Mouse (Mus musculus): ENCODE data around the gene Cd300lb.
"Not testable (repeated sequence)": the region's sequence is repeated elsewhere in the genome, so short reads cannot be mapped to it uniquely, and the experiment has no call there.

Gene Cd300lb

DNA sequence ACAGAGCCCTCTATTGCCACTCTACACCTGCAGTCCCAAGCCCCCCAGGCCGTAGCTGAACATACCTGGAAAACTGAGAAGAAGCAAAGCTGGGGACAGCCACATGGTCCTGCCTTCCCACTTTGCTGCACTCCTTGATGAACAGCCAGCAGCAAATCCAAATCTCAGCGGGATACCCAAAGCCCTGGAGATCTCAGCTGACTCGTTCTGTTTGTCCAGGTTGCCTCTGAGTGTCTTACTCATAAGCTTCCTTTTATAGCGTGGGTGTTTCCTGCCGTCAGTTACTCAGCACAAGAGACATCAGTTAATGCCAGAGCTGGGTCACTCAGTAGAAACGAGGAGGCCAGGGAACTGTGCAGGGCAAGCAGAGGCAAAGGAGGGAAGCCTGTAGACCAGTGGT lies at the start of gene Cd300lb:
Gene Cd300lb (minus strand): TSS at position 243 of the 400 bp plus-strand sequence.
- DNase-seq = no peak

DNA sequence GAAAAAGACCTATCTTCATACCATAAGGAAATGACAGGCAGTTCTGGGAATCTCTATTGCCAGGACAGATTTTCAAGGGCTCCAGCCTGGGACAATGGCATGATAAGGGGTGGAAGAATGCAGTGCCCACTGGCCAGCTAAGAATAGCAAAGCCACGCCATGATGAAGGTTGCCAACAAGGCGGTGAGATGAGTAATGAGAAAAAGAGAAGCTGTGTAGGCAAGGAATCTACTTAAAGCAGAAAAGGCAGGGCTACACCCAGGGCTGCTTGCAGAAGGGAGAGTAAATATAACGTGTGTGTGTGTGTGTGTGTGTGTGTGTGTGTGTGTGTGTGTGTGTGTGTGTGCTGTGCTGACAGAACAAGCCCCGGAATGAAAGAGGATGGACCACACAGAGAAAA lies 47.7 kb upstream of the Cd300lb start:
- no peak for DNase-seq

DNA sequence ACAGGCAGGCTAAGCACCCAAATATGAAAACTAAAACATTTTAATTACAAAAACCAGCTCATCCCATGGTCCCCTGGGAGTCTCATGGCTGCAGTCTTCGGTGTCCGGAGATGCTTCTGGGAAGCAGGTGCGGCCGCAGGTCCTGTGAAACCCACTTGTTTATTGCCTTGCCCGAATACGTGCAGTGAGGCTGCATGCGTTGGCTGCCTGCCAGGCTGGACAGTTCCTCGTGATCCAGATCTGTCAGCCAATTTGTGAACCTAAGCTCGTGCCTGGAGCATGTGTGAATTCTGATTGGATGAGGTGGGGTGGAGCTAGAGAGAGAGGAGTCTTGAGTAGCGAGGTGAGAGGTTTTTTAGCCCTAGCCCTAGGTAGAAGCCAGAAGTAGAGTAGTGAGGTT lies 38.5 kb upstream of the Cd300lb start:
- DNase-seq = no peak

DNA sequence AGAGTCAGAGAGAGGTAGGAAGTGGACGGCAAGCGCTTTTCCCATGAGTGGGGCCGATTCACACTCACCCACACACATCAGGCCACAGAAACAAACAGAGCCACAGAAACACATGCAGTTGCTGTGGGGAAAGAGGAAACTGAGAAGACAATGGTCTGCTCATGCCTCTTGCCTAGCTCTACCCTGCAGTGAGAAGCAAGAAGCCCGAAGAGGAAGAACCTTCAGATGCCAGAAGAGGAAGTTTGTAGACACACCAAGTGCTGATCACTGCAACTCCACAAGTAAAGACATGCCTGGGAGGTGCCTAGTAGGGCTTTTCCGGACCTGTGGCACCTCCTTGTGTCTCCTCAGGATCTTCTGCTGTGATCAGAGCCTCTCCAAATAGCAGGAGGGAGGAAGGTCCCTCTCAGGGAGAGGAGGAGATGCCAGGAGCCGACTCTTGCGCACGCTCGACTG lies 34.6 kb upstream of the Cd300lb start, which contains the start of gene Cd300c:
Gene Cd300c (minus strand): TSS at position 406 of the 456 bp plus-strand sequence.
- no peak for DNase-seq

DNA sequence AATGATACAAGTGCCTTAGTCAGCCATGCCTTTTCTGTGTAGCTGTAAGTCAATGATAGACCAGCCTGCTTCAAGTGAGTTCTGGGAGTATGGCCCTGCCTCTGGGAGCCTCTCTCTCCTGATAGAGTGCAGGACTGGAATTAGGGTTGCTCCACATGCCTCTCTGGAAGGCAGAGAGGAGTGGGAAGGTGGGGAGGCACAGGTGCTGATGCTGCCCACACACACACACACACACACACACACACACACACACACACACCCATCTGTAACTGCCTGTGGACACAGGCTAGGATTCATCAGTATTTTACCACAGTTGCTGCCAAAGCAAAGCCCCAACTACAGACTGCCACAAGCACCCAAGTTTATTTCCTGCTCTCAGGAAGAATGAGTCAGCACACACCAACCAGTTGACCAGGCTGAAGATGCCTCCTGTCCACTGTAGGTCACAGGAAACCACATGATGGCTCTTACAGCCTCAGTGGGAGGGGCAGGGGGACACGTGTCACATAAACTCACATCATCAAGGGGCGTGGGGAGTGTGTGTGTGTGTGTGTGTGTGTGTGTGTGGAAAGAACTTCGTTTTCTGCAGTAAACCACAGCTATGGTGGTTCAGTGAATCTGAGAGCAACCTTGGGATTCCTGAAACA lies 31.1 kb upstream of the Cd300lb start:
- no peak for DNase-seq

DNA sequence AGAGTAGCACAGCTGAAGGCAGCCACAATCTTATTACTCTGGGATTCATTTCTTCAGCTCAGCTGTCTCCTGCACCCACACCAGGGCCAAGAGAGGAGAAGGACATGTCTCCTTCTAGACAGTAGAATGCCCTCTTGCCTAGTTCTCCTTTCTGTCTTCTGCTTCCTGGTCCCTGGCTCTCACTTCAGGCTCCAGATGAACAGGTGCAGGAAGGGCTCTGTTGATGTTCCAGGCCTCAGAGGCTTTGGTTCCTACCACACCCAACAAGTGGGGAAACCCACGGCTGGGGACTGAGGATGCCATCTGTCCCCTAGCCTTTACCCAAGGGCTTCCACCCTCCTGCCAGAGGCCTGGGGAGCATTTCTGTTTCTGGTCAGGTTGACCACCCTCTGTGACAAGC lies 26.2 kb upstream of the Cd300lb start:
- no peak for DNase-seq

DNA sequence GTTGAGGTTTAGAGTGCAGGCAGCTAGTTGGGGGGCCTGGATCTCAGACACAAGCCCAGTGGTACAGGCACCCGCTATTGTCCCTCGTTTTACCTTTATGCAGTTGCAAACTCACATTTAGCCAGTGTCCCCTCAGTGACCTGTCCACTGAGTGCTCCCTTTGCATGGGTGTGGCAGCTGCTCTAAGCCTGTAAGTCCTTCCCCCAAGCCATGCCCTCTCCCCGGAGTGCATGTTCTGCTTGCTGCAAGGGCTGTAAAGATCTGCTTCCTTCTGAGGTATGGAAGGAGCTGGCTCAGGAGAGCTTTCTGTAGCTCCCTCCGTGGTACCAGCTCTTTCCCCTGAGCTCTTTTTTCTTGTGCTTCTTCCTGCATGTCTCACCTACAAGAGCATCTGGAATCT lies 595 bp downstream of the Cd300lb start:
- no peak for DNase-seq

DNA sequence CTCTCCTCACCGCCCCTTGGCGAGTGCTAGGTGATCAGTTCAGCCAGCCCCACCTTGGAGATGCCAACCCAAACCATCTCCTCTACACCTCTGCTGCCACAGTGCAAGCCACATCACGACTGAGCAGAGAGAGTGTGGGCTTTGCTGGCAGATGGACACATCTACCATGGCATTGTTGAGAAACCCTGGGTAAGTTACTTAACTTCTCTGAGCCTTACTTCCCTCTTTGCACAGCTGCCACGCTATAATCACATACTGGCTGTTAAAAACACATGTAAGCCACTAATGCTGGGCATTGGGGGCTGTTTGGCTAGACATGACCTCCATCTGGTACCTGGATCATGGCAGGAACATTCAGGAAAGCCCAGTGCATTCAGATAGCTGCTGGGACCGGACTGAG lies 3.1 kb downstream of the Cd300lb start:
- DNase-seq = no peak

DNA sequence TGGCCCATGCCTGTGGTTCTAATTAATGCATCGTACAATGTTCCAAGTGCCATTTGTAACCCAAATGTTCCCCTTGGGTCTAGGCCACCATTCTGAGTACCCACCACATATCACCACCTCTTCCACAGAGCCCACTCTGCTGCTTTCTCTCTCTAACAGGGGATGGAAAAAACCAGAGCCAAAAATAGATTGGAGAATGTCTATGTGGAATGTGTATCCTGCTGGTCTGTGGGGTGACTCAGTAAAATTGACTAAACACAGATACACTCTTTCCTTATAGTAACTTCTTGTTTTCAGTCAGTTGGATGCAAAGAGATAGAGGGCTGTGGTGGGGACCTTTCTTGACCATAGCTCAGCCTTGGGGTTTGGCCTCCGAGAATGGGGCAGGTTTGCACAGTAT lies 4.6 kb downstream of the Cd300lb start:
- DNase-seq = no peak

DNA sequence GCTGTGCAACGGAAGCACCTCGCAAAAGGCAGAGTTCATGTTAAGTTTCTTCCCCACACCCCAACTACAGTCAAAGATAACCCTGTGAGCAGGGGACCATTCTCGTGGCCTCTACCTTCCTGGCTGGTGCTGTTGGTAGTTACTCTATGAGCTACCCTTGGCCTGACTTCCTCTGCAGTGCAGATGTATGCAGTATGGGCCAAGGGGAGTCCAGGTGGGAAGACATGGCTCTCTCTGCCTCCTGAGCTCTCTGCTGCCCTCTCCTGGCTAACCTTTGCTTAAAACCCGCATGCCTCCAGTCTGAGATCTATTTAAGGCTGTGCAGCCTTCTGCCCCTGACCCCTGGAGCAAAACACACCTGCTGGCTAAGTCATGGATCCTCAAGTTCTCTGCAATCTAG lies 10.2 kb downstream of the Cd300lb start:
- peak; percentile 43 for DNase-seq

DNA sequence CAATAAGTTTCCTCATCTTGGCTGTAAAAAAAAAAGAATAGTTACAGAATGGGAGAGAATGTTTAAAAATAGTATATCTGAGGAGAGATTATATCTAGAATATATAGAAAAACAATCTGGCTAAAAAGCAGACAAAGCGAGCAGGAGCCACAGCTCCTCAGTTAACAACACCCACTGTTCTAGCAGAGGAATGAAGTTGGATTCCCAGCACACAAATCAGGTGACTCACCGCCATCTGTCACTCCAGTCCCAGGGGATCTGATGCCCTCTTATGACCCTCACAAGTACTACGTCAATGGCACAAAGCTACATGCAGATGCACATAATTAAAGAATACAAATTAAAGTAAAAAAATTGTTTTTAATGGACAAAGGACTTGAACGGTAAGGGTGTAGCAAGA lies 11.7 kb downstream of the Cd300lb start:
- DNase-seq = no peak

DNA sequence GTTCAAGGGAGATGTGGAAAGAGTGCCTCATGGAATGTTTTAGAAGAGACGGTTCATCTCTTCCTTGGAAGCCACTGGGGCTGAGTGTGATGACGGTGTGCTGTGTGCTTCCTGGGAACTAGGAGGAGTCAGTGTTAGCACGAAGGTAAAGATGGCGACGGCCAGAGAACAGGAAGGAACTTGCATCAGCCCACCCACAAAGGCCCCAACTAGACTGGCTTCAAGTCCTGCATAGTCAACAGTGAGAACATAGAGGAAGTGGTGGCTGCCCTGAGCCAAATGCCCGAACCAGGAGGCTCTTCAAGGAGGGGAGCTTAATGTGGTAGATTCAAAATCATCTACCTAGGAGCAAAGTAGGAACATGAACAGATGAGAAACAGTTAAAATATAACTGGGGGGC lies 17.1 kb downstream of the Cd300lb start:
- no peak for DNase-seq

DNA sequence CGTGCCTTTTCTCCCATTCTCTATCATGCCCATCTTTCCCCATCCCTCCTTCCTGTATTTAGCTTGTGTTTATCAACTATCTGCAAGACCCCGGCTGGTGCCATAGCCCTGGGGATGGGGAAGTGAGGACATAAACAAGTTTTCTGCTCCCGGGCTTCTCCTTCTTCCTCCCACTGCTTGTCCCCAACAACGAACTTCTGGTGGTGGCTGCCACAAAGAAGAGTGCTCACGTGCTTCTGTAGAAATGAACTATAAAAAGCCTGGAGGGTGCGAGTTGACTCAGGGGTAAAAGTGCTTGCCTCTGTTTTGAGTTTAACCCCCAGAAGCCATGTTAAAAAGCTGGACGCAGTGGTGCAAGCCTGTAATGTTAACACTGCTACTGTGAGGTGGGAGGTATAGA lies 19.2 kb downstream of the Cd300lb start:
- DNase-seq = no peak

DNA sequence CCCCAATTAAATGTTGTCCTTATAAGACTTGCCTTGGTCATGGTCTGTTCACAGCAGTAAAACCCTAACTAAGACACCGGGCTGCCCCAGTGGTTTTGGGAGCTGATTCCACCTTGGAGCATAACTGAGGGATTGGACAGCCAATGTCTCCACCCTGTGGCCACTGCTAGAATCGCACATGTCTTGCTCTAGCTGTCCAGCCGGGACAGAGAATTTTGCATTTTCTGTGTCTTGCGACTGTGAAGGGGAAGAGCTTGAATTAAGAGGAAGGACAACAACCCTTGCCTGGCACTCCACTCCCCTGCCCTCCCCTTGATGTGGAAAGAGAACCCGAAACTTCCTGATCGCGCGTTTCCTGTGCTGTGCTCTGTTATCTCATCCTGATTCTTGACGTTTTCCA lies 21.3 kb downstream of the Cd300lb start:
- DNase-seq = peak; percentile 78

DNA sequence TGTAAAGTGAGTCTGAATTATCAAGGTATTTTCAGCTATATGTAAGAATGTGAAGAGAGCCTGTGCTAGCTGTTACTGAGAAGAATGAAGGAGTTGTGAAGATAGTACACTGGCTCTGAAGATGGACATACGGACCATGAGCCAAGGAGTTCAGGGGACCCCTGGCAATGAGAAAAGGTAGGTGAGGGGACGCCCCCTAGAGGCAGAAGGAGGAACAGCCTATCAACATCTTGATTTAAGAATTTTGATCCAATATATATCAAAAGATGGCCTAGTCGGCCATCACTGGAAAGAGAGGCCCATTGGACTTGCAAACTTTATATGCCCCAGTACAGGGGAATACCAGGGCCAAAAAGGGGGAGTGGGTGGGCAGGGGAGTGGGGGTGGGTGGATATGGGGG lies 24.6 kb downstream of the Cd300lb start:
- DNase-seq = not testable (repeated sequence)

DNA sequence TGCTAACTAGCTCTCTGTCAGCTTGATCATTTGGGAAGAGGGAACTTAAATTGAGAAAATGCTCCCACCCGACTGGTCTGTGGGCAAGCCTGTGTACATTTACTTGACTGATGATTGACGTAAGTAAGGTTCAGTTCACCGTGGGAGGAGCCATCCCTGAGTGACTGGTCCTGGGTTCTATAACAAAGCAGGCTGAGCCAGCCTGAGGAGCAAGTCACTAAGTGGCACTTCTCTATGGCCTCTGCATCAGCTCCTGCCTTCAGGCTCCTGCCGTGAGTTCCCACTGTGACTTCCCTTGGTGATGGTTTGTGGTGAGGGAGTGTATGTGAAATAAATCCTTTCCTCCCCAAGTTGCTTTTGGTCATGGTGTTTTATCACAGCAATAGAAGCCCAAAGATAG lies 26.1 kb downstream of the Cd300lb start:
- DNase-seq = no peak

DNA sequence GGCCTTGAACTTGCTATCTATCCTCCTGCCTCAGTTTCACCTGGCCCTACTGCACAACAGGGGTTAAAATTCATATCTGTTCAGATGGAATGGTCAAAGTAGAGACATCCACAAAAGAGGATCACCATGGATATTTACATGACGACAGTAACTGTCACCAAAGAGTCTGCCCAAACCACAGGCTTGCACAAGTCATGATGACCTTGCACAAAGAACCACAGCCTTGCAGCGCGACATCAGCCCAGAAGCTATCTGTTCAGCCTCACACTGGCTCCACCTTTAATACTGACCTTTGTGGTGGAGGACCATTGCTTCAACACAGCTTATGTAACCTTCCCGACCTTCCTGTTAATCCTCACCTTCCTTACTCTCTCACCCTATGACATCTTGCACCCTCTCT lies 26.6 kb downstream of the Cd300lb start:
- DNase-seq = no peak

DNA sequence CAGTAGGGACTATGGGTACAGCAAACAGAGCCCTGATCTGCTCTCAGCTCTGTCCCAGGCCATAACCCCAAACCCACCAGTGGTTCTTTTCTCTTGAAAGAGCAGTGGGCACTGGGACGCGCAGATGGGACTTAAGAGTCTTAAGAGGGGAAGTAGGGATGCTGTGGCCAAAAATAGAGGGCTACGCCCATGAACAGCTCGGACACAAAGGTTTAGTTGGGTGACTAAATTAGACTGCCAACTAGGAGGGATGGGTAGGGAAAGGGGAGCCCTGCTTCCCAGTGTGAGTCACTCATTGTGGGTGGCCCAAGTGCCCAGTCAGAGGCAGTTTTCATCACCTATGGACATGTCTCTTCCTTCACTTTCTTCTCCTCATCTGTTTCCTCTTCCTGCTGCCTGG lies 31.0 kb downstream of the Cd300lb start:
- DNase-seq = no peak

DNA sequence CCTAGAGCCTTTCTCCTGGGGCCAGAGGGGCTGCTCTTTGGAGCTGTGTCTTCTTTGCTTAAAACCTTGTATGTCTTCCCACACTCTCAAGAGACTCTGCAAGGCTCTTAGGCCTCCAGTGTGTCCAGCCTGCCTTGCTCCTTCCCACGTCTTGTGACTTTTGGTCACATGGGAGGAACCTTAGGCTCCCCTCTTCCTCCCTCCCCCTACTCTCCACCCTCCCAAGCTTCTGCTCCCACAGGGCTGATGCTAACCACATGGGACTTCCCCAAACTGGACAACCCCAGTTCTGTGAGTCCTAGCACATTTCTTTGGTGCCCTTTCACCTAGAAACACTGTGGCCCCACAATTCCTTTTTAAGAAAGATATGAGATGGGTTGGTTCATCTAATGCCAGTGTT lies 36.2 kb downstream of the Cd300lb start:
- peak; percentile 16 for DNase-seq

DNA sequence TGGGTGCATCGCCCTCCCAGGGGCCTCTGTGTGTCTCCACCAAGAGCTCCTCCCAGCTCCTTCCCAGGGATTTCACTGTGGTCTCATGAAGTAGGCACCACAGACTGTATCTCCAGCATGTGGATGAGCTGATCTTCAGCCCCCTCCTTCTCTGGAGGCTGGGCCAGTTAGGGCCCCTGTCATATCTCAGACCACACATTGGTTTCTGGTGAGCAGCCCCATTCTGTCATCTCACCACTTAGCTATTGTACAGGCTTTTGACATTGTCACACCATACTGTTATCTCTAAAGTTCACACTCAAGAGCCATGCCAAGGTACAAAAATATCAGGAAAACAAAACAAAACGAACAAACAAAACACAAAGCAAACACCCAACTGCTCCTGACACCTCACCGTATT lies 38.1 kb downstream of the Cd300lb start:
- no peak for DNase-seq

DNA sequence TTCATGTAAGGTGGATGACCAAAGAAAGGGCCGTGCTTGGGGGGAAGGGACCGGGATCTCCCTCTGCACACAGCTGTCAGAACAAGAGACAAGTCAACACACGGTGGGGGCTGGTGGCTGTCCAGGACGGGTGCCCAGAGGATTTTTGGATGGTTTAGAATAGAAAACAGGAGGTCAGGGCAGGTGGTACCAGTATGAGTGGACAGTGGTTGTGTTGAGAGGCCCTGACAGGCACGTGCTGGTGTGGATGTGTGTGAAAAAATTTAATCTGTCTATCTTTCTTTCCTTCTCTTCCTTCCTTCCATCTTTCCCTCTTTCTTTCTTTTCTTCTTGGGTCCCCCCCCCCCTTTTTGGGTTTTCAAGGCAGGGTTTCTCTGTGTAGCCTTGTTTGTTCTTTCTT lies 43.6 kb downstream of the Cd300lb start:
- DNase-seq = no peak

DNA sequence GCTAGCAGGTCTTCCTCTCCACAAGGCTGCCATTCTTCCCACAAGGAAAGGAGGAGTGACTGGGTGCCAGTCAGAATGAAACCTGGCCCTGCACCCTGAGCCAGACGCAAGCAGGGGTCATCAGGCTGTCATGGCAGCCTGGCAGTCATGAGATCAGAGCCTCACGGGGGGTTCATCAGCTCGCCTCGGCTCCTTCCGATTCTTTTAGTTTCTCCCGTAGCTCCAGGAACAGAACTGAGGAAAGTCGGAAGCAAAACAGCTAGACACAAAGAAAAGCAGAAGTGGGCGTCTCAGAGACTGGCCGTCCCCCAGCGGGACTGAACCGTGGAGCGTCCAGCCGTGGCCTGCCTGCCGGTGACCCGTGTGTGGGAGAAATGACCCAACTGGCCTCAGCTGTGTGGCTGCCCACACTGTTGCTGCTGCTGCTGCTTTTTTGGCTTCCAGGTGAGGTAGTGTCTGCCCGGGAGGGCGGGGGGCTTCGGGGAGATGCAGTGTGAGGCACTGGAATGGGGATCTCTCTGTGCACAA lies 44.1 kb downstream of the Cd300lb start, which contains the start of gene Cd300a:
Gene Cd300a (plus strand): TSS at position 51 of the 528 bp plus-strand sequence.
- DNase-seq = no peak

DNA sequence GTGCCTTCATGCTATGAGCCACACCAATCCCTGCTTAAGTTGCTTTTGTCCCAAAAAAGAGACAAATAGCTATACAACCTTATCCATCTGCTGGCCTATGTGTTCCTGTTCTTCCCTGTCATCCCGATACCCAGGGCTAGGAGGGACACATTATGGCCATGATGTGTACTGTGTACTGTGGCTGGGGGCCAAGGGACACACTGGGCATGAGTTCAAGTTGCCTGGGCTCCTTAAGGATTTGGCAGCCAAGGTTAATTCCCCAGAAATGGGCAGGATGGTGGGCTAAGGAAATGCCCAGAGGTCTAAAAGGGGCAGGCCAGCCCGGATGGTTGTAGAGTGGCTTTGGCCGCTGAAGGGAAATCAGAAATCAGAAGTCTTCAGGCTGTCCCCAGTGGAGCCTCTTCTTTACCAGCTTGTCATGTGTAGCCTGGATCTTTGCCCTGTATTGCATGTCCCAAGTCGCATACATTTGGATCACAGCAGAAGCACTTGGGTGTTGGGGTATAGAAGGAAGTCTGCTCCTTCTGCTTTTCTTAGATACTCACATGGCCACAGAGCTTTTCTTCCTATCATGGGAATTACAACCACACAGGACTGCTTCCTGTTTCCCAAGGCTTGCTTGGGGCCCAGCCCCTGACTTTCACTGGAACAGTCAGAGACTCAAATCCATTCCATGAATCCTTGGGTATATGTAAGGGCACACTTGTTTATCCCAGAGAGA lies 49.6 kb downstream of the Cd300lb start:
- no peak for DNase-seq

DNA sequence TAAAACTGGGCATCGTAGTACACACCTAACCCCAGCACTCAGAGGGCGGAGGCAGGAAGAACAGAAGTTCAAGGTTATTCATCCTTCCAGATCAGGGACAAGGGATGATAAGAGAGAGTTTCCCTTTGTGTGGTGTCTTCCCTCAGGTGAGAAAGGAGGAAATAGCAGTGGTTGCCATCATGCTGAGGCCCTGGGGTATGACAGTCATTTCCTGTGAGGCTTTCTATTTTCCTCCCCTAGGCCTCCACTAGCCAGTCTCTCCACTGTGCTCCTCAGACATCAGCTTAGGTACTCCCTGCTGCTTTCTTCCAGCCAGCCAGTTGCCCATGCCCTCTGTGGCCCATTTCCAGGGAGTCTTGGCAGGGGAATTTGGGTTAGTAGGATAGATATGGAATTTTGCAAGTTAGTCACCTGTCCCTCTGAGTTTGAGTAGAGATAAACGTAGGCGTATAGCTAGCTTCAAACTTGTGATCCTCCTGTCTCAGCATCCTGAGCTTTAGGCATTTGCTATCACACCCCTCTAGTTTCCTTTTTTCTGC lies 50.9 kb downstream of the Cd300lb start:
- DNase-seq = no peak

All from lung, postnatal 14 days (tissue).